Mouse (Mus musculus) liver, embryonic 12.5 days (tissue): ENCODE data around the gene Ugt1a8. TPM values are rescaled to one million over a fixed set of nuclear protein-coding genes. Genes with fewer than 3 reads are reported as not detected.
"Not testable (repeated sequence)": the region's sequence is repeated elsewhere in the genome, so short reads cannot be mapped to it uniquely, and the experiment has no call there.

Experiments used
- ATAC-seq: fragments of 200-750 bp; cut with Nextera tagmentation; 2 replicates; pipeline ENCODE4 v1.8.0; 2017; ENCODE audit warnings: moderate number of reproducible peaks, mild to moderate bottlenecking, moderate library complexity
- H3K27ac ChIP-seq: fragments of 300-500 bp; sonication (generic); 2 replicates; pipeline ENCODE4 v1.5.1; 2016; ENCODE audit warnings: mild to moderate bottlenecking
- H3K27me3 ChIP-seq: fragments of 300-500 bp; sonication (generic); replicated peaks from 2 replicates; pipeline ENCODE4 v1.6.1; 2016; ENCODE audit warnings: mild to moderate bottlenecking, moderate library complexity
- H3K36me3 ChIP-seq: fragments of 300-500 bp; sonication (generic); 2 replicates; pipeline ENCODE4 v1.6.1; 2016; ENCODE audit warnings: mild to moderate bottlenecking, moderate library complexity
- H3K4me1 ChIP-seq: fragments of 300-500 bp; sonication (generic); 2 replicates; pipeline ENCODE4 v1.6.1; 2016
- H3K4me2 ChIP-seq: fragments of 300-500 bp; sonication (generic); 2 replicates; pipeline ENCODE4 v1.6.1; 2016; ENCODE audit warnings: mild to moderate bottlenecking, moderate library complexity
- H3K4me3 ChIP-seq: fragments of 300-500 bp; sonication (generic); 2 replicates; pipeline ENCODE4 v1.5.1; 2016; ENCODE audit warnings: mild to moderate bottlenecking, moderate library complexity
- H3K9ac ChIP-seq: fragments of 300-500 bp; sonication (generic); 2 replicates; pipeline ENCODE4 v1.6.1; 2016; ENCODE audit warnings: mild to moderate bottlenecking, moderate library complexity
- H3K9me3 ChIP-seq: fragments of 300-500 bp; sonication (generic); replicated peaks from 2 replicates; pipeline ENCODE4 v1.6.1; 2016; ENCODE audit warnings: mild to moderate bottlenecking, moderate library complexity
- WGBS: fragments of 180-500 bp; shearing (Covaris S2); methylation state at CpG from one replicate; pipeline ENCODE4 v1.1.7; 2016; ENCODE audit not compliant: insufficient replicate concordance; 5-methylcytosine and 5-hydroxymethylcytosine counted together
- polyA plus RNA-seq: library from polyadenylated mRNA; unstranded; fragments of >200 nt; fragmentation: Nextera tagmentation; extraction: Ambion mirVana; gene quantifications from 2 replicates; pipeline ENCODE4 v1.2.1, GENCODE M21; 2016

The Ugt1a8 gene
- polyA plus RNA-seq, 1 experiment from 2014 or later, result not detected

DNA sequence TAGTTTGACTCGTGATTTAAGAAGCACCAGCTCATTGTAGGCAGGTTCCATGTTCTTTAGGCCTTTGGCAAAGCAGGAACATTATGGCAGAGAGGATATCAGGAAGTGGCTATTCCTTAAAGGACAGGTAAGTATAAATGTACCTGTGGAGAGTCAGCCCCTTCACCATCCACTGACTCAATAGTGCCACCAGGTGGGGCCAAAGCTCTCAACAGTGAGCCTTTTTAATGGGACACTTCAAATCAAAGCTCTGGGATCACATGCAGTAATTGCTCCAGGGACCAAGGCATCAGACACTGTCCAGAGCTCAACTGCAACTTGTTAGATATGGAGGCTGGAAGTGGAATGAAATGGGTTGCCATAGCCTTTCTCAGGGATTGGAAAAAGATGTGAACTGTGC lies 33.9 kb downstream of the Ugt1a8 start:
- H3K27ac ChIP-seq, H3K4me2 ChIP-seq, ATAC-seq, H3K9ac ChIP-seq, H3K9me3 ChIP-seq, H3K4me3 ChIP-seq, H3K36me3 ChIP-seq, H3K27me3 ChIP-seq, H3K4me1 ChIP-seq: not testable (repeated sequence)
- no CpG with 5 or more reads among the region's 1 CpGs for WGBS

DNA sequence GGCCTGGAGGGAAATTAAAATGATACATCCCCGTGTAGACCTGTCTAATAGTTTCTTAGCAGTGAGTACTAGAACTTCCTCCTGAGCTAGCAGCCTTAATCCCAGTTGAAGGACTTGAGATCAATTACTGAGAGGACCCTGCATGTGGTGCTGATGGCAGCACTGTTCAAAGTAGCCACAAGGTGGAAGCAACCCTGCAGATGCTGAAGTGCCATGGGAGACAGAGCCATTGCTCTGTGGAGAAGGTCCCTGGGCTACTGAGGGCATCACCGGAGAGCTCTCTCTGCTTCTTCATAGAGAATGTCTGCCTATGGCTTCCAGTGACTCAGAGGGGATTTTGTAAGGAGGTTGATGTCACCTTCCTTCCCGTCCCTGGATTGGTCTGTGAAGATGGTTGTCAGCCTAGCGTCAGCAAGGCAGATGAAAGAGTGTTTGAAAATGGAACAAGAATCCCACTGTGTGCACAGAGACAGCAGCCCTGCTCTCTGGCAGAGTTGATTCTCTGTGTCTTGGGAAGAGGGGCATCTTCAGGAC lies 38.3 kb downstream of the Ugt1a8 start:
- not testable (repeated sequence) for H3K4me1 ChIP-seq, ATAC-seq, H3K27ac ChIP-seq, H3K9ac ChIP-seq, H3K4me3 ChIP-seq, H3K36me3 ChIP-seq, H3K9me3 ChIP-seq, H3K27me3 ChIP-seq, H3K4me2 ChIP-seq
- WGBS, result 60% methylated on average over 4 of the region's 4 CpGs

DNA sequence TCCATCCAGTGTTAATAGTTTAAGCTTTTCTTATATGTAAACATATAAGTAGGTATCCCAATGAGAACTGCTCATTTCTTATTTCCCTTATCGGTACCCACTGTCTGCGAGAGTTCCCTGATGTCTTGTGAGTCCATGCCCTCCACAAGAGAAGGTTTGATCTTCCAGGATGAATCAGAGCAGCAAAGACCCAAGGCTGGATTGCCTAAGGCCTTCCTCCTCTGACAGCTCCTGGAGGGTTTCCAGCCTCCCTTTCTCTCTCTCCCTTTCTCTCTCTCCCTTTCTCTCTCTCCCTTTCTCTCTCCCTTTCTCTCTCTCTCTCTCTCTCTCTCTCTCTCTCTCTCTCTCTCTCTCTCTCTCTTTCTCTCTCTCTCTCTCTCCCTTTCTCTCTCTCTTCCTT lies 41.5 kb downstream of the Ugt1a8 start:
- not testable (repeated sequence) for H3K4me1 ChIP-seq, H3K9me3 ChIP-seq, H3K27me3 ChIP-seq, H3K4me3 ChIP-seq, ATAC-seq, H3K36me3 ChIP-seq, H3K27ac ChIP-seq, H3K9ac ChIP-seq, H3K4me2 ChIP-seq
- WGBS, result 64% methylated on average over 2 of the region's 2 CpGs

DNA sequence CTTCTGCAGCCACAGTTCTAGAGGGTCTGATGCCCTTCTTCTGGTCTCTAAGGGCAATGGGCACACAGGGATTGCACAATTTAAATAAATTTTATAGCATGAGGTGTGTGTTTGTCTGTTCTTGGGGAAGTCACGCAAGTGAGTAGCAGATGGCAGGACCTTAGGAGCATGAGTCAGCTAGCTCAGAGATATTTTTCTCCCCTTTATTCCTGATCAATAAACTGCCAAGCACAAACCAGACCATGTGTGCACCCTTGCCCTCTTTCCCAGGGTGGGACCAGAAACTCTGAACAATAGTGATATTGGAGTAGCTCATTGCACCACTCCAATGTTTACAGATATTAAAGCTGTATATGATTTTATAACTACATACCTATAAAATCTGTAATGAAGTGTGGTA lies 42.6 kb downstream of the Ugt1a8 start:
- not testable (repeated sequence) for H3K9me3 ChIP-seq, H3K27ac ChIP-seq, H3K4me2 ChIP-seq, H3K4me1 ChIP-seq, ATAC-seq, H3K4me3 ChIP-seq, H3K36me3 ChIP-seq, H3K27me3 ChIP-seq, H3K9ac ChIP-seq
- whole genome bisulfite sequencing, result 74% methylated on average over 1 of the region's 1 CpGs

DNA sequence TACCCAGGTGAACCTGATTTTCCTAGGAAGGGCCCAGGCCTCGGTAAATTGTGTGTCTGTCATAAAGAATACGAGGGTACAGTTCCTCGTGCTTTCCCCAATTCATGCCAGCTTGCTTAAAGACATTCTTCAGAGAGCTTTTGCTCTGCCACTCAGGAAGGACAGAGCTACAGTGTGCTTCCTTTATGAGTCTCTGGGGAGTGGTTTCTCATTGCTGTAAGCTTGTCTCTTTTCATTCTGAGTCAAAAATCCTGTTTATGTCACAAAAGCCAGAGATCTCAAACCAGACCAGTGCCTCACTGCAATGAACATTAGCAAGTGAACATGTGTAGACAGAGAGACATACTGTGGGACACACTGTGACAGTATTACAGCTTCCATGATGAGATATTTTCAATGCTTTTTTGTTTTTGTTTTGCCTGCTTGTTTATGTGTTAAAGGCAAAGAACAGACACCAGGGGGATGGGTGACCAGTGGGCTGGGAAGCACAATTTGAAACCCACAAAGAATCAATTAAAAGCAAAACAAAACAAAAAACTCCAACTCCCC lies 46.4 kb downstream of the Ugt1a8 start:
- H3K4me2 ChIP-seq, result no peak overlapping the region
- 33% methylated on average over 3 of the region's 3 CpGs for WGBS
- H3K27me3 ChIP-seq, result 0 out of 2 replicates have a peak, but pooled peaks cover 5% of the 10 kb centered on the region
- ATAC-seq, result no peak
- H3K27ac ChIP-seq, result no peak overlapping the region
- H3K36me3 ChIP-seq, result no peaks in the 10 kb centered on the region
- no peak overlapping the region for H3K9ac ChIP-seq
- H3K9me3 ChIP-seq, result no peaks in the 10 kb centered on the region
- no peaks in the 10 kb centered on the region for H3K4me1 ChIP-seq
- no peak overlapping the region for H3K4me3 ChIP-seq

DNA sequence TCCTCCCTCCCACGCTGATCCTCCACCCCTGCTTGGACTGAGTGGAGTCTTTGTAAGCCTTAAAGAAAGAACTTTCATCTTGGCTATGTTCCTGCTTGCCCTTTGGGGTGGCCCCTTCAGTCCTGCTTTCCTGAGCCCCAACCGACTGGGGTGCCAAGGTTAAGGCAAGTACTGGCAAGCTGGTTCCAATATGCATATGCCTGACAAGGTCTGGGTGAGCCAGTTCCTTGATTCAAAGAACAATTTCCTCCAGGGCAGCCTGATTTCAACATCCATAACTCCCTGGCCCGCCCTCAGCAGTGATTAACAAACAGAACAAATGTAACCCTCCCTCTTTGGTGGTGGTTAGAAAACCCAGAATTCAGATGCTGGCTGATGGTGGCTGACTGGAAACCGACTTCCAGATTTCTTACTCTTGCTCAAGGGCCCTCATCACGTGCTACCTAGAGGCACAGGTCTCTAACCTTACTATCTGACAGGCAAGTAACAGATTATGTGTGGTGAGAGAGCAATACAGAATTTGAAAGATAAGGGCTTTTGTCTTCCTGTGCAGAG lies 46.9 kb downstream of the Ugt1a8 start, which contains the start of gene Ugt1a6a:
Gene Ugt1a6a, plus strand, starts transcription at position 353 of the 555 bp plus-strand sequence.
- not testable (repeated sequence) for H3K4me1 ChIP-seq, ATAC-seq, H3K4me3 ChIP-seq, H3K36me3 ChIP-seq, H3K4me2 ChIP-seq, H3K27ac ChIP-seq, H3K9me3 ChIP-seq, H3K9ac ChIP-seq, H3K27me3 ChIP-seq
- WGBS, result 27% methylated on average over 5 of the region's 5 CpGs

DNA sequence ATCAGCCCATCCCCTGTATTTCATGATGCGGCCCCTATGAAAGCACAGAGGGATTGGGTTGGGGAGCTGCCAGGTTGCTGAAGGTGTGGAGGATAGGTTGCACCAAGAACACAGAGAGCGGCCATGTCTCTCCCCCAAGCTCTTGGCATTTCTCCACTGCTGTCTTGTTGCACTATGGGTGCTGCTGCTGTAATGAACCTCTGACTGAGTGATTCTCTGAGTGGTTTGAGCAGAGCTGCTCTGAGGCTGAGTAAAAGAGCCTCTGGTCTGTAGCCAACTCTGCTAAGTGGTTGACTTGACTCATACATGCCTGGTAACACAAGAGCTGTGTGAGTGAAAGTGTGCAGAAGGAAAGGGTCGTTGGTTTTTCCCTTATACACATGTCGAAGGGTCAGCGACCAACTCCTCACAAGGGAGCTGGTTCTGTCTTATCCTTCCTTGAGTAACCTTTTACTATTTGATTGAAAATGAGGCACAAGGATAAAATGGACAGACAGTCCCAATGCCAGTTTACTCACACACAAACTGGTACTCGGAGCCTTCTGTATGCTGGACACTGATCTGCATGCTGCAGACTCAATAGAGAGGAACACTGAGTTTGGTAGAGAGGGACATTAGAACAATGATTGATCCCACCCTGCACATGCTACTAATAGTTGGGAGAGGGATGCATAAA lies 47.8 kb downstream of the Ugt1a8 start:
- H3K27me3 ChIP-seq, ATAC-seq, H3K9me3 ChIP-seq, H3K36me3 ChIP-seq, H3K4me2 ChIP-seq, H3K4me3 ChIP-seq, H3K4me1 ChIP-seq, H3K27ac ChIP-seq, H3K9ac ChIP-seq: not testable (repeated sequence)
- 64% methylated on average over 5 of the region's 6 CpGs for WGBS

DNA sequence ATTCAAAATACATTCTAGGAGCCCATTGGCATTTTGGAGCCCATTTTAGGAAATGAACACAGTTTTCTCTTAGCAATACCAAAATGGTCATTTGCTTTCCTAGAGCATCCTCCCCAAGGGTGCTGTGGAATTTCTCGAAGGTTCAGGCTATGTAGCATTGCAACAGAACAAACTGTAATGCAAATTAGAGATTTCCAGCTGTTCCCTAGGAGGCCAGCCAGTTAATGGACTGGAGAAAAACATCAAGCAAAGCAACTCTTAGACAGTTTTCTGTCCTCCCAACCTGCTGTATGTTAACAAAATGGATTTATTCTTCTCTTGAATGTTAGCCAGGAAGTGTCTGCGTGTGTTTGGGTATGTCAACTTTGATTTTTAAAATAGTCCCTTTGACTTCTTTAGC lies 49.0 kb downstream of the Ugt1a8 start:
- Histone ChIP-seq H3K4me2 (no peak overlapping the region), H3K27ac (no peak overlapping the region), H3K27me3 (0 out of 2 replicates have a peak, but pooled peaks cover 5% of the 10 kb centered on the region), H3K36me3 (no peaks in the 10 kb centered on the region), H3K4me3 (no peak overlapping the region), H3K4me1 (peaks cover 6% of the 10 kb centered on the region; the same call in 1 of the 2 replicates), H3K9me3 (no peaks in the 10 kb centered on the region), H3K9ac (no peak overlapping the region)
- 67% methylated on average over 2 of the region's 2 CpGs for WGBS
- no peak for ATAC-seq

DNA sequence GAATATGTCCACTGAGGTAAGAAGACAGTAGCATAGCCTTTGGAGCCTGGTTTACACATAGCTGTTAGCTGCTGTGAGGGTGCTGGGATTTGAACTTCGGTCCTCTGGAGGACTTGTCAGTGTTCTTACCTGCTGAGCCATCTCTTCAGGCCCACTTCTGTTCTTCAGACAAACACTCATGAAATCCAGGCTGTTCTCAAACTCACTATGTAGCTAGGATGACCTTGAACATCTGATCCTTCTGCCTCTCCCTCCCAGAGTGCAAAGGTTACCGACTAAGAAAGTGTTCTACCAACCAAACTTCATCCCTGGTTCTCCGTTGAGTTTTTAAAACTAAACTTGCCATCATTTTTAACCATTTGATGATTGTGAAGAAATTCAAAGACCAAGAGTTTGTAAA lies 49.7 kb downstream of the Ugt1a8 start:
- H3K36me3 ChIP-seq, result no peaks in the 10 kb centered on the region
- H3K4me2 ChIP-seq, result no peak overlapping the region
- H3K9me3 ChIP-seq, result no peaks in the 10 kb centered on the region
- H3K4me3 ChIP-seq, result no peak overlapping the region
- 0 out of 2 replicates have a peak, but pooled peaks cover 5% of the 10 kb centered on the region for H3K27me3 ChIP-seq
- ATAC-seq, result no peak
- no peak overlapping the region for H3K9ac ChIP-seq
- 66% methylated on average over 3 of the region's 3 CpGs for WGBS
- H3K27ac ChIP-seq, result no peak overlapping the region
- peaks cover 6% of the 10 kb centered on the region; the same call in 1 of the 2 replicates for H3K4me1 ChIP-seq

DNA sequence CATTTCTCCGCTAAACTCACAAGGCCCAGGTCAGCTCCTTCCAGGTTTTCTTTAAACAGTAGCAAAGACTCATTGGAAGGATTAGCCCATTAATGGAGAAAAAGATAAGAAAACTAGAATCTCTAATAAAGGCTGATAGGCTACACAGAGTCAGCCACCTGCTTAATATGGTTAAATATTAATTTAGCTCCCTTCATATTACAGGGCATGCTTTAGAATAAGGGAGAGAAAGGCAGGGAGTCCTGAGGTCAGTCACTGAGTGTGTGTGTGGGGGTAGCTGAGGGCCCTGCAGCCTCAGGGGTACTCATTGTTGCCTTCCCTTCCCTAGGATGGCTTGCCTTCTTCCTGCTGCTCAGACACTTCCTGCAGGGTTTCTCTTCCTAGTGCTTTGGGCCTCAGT lies 50.5 kb downstream of the Ugt1a8 start:
- Histone ChIP-seq H3K27ac (no peak overlapping the region), H3K4me3 (no peak overlapping the region), H3K4me1 (peaks cover 6% of the 10 kb centered on the region; the same call in 1 of the 2 replicates), H3K9ac (no peak overlapping the region), H3K36me3 (no peaks in the 10 kb centered on the region), H3K27me3 (0 out of 2 replicates have a peak, but pooled peaks cover 5% of the 10 kb centered on the region), H3K4me2 (no peak overlapping the region), H3K9me3 (no peaks in the 10 kb centered on the region)
- 90% methylated on average over 1 of the region's 1 CpGs for WGBS
- no peak for ATAC-seq

DNA sequence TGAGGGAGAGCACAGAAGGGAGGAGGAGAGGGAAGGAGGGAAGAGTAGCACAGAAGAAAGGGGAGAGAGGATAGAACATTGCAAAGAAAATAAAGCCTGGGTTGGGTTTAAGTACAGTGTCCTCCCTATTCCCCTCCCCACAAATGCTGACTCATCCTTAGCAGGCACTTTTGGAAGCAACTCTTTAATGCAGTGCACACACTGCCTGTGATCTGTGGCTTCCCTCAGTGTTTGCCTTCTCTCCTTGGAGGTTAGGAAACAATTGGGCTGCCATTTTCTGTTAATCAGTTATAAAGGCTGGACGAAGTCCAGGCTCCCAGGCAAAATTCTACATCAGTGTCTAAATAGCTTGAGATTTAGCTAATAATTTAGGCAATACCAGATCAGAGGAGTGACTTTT lies 52.9 kb downstream of the Ugt1a8 start:
- WGBS, result 41% methylated on average over 1 of the region's 1 CpGs
- not testable (repeated sequence) for H3K9ac ChIP-seq, H3K4me3 ChIP-seq, H3K4me2 ChIP-seq, H3K27me3 ChIP-seq, H3K4me1 ChIP-seq, H3K9me3 ChIP-seq, H3K36me3 ChIP-seq, H3K27ac ChIP-seq
- peak; percentile 97 for ATAC-seq

DNA sequence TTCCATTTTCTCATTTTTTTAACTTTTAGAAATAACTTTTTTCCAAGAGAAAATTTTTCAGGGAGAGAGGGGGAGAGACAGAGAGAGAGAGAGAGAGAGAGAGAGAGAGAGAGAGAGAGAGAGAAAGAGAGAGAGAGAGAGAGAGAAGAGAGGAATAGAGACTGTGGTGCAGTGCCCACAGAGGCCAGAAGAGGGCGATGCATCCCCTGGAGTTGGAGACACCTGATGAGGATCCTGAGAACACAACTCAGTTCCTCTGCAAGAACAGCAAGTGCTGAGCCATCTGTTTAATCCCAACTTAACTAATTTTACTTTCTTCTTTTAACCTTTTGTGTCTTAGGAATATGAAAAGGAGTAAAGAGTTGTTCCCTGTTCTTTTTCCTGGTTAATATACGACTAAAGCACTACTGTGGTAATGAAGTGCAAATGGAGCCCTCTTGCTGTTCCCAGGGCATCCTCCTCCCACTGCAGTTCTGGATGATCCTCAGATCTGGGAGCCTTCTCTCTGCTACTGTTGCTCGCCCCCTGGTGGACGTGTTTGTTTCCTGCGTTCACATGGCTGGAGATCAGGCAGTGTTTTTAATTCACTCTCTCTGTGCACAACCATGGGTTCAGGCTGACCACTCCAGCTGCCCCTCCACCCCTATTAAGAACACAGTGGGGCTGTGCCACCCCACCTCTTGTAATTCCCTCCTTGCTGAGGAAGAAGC lies 56.5 kb downstream of the Ugt1a8 start:
- H3K4me1 ChIP-seq, H3K4me2 ChIP-seq, ATAC-seq, H3K9me3 ChIP-seq, H3K27me3 ChIP-seq, H3K4me3 ChIP-seq, H3K27ac ChIP-seq, H3K36me3 ChIP-seq, H3K9ac ChIP-seq: not testable (repeated sequence)
- 2% methylated on average over 5 of the region's 5 CpGs for WGBS
